Mouse (Mus musculus) stomach, adult 2 months (tissue): ENCODE results near the gene Dop1a. TPM values are rescaled to one million over a fixed set of nuclear protein-coding genes. Genes with fewer than 3 reads are reported as not detected.

Experiments
- polyA plus RNA-seq: library from polyadenylated mRNA; depleted of rRNA; stranded (reverse); fragments of >200 nt; gene quantifications from 2 replicates; pipeline ENCODE4 v1.2.3, GENCODE M21; 2012; rRNA removed

Gene Dop1a
- polyA plus RNA-seq = 1.1 and 2.0 TPM in 2 replicates

GRCm38 (mm10) chr9:86466990-86467870 is at the start of gene Dop1a:
Gene Dop1a (plus strand): TSS chr9:86467154.

GRCm38 (mm10) chr9:86464151-86465105 is 2.5 kb upstream of the Dop1a start, which contains the start of gene Ube2cbp:
Gene Ube2cbp (minus strand): TSS chr9:86464950.

GRCm38 (mm10) chr9:86571540-86572135 is 104.7 kb downstream of the Dop1a start, which contains the start of the genes Pgm3 and Rwdd2a:
Gene Pgm3 (minus strand): TSS chr9:86571842.
Gene Rwdd2a (plus strand): TSS chr9:86571991.

Other genes with a start within 250 kb of the Dop1a start
- 0.11 and 0.27 TPM in 2 replicates for gene Ube2cbp, start 2.2 kb upstream of the Dop1a start, polyA plus RNA-seq
- gene Pgm3, start 104.7 kb downstream of the Dop1a start, polyA plus RNA-seq = 0.56 and 0.79 TPM in 2 replicates
- gene Rwdd2a, start 104.8 kb downstream of the Dop1a start, polyA plus RNA-seq = 0.41 and 0.57 TPM in 2 replicates
- gene Me1, start 228.8 kb downstream of the Dop1a start, polyA plus RNA-seq = 37.7 and 42.2 TPM in 2 replicates